Mouse (Mus musculus) urinary bladder, adult 18-20 months (tissue): ENCODE results near the gene Gm28043.
"Not testable (repeated sequence)": the region's sequence is repeated elsewhere in the genome, so short reads cannot be mapped to it uniquely, and the experiment has no call there.

Source experiments
- DNase-seq, 2 experiments: peaks; one replicate each; pipeline ENCODE4 v3.0.0; 2022; ENCODE audit warnings: low spot score in 2 of 2, mixed read lengths in 2 of 2

The Gm28043 gene

DNA sequence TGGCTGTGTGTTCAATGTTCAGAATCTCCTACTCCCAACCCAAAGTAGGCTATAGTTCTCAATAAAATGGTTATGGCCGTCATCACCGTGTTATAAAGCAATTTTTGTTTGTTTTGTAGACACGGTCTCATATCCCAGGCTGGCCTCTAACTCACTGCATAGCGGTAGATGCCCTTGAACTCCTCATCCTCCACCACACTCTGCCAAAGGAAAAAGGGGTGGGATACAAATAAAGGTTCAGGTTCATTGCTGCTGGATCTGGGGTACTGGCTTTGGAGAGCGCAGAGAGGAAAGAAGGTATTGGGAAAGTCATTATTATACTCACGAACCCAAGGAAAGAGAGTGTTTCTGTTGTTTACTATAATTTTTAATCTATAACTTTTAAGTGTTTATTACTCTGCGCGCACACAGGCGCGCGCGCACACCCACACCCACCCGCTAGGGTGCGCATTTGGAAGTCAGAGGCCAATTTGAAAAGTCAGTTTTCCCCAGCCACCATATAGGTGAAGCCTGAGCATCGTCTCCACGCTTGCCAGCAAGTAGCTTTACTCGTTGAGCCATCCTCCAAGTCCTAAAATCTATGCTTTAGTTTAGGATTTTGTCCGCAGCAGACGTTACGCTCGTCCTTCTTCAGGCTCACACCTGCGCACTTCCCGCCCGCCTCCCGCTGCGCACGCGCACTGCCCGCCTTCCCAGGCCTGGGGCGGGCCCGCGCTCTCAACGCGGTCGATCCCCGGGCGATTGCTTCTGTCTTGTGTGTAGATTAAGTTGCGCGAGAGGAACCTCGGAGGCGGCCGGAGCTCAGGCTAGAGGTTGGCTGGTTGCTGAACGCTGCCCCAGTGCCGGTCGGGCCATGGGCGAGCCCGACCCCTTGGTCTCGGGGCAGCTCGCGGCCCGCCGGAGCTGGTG, at the start of gene Gm28043, which contains the start of gene Rnf8:
TSS of gene Gm28043 (plus strand) at position 762 of the 909 bp plus-strand sequence.
TSS of gene Rnf8 (plus strand) at position 676 of the 909 bp plus-strand sequence.
- peak; percentile 90 for DNase-seq

DNA sequence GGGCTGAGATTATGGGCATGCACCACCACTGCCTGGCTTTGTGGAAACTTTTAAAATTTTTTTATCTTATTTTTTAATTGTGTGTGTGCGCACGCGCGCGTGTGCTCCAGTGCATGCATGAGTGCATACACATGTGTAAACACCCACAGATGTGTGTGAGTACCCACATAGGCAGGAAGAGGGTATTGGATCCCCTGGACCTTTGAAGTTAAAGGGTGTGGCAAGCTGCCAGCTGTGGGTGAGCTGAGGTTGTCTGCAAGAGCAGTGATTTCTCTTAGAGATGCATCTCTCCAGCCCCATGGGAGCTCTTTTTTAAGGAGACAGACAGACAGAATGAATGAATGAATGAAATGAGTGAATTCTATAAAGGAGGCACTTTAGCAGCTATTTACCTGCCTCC, 49.2 kb upstream of the Gm28043 start:
- DNase-seq, result no peak

DNA sequence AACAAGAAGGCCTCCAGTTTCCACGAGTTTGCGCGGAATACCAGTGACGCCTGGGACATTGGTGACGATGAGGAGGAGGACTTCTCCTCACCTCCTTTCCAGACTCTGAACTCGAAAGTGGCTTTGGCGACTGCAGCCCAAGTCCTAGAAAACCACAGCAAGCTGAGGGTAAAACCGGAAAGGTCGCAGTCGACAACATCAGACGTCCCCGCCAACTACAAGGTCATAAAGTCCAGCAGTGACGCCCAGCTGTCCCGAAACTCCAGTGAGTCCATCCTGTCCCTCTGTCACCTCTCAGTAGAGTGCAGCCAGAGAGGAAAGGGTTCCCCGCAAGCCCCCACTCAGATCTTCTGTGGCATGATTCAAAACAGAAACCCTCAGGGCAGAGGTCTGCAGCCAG, 46.2 kb upstream of the Gm28043 start:
- DNase-seq, result no peak

DNA sequence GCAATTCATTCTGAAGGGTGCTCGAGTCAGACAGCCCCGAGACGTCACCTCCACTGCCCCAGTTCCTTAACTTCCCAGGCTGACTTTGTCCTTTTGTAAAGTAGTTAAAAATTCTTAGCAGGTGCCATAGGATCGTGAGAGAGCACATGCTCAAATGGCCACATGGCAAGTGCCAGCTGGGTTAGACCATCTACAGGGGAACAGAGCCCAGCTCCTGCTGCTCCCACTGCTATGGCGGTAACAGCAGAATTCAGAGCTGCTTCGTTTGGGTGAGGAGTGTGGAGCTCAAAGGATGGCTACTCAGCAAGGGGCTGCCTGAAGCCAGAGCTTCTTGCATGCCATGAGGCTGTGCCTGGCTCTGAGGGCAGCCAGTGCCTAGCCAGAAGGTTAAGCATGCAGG, 44.8 kb upstream of the Gm28043 start:
- no peak for DNase-seq

DNA sequence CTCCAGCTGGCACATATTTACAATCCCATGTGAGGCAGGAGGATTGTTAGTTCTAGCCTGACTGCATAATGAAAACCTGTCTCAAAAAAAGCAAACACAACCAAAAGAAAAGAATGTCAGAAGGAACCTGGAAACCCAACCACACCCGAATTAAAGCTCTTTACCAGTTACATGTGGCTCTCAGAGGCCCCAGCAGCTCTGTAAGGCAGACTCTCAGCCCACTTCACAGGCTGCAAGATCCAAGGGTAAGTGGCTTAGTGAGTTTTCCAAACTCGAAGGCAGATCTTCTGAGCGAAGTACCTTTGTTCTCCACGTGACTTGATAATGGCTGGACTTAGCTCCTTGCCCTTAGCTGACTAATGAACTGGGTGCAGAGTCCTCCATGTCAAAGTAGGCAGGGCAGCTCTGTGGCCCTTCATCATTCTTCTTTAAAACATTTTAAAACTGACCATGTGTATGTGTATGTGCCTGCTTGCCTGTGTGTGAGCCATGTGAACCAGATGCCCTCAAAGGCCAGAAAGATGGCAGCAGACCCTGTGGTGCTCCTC, 35.0 kb upstream of the Gm28043 start:
- DNase-seq, result no peak

GRCm38 (mm10) chr17:29583569-29583968, 31.1 kb upstream of the Gm28043 start:
- DNase-seq, result no peak

- DNase-seq, result no peak
Observed at GRCm38 (mm10) chr17:29584306-29584705, 30.4 kb upstream of the Gm28043 start.

DNA sequence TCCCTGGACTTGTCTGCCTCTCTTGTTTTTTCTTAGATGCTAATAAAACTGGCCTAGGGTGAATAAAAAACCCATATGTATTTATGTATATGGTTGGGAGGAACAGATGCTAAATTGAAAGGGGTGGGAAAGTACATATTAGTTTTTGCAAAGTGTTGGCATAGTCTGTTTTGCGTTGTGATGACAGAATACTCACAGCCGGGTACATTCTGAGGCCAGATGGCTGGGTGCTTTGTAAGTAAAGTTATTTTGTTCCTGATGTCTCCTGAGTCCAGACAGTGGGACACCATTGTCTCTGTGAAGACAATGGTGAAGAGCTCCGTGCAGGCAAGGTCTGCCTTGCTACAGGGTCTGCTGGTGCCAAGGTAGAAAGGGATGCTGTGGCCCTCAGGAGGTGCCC, 29.9 kb upstream of the Gm28043 start:
- DNase-seq, result no peak

DNA sequence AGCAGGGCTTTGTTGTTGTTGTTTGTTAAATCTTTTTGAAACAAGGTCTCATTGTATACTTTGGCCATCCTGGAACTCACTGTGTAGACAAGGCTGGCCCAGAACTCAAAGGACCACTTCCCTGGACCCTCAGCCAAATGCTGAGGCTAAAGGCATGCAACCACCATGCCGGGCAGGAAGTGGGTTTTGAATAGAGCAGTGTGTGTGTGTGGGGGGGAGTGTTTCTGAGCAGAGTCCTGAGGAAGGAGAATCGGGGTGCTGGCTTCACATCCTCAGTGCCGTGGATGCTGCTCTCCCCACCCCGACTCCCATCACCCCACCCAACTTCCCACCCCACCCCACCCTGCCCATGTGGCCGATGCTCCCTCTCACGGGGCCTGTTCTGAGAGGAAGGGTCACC, 29.2 kb upstream of the Gm28043 start:
- no peak for DNase-seq

DNA sequence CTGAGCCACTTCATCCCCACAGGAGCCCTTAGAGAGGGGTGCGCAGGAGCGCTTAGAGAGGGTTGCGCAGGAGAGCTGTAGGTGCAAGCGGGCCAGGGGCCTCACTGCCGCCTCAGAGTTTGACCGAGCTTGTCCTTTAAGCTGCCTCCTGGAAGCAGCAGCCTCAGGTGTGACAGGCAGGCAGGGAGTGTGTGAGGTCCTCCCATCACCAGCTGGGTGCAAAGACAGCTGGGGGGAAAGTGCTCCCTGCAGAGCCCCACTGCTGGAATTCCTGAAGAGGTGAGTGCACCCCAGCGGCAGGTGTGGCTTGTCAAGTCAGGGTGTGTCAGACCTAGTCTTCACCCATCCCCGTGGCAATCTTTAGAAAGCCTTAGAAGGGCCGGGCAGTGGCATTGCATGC, 27.8 kb upstream of the Gm28043 start:
- DNase-seq, result no peak

DNA sequence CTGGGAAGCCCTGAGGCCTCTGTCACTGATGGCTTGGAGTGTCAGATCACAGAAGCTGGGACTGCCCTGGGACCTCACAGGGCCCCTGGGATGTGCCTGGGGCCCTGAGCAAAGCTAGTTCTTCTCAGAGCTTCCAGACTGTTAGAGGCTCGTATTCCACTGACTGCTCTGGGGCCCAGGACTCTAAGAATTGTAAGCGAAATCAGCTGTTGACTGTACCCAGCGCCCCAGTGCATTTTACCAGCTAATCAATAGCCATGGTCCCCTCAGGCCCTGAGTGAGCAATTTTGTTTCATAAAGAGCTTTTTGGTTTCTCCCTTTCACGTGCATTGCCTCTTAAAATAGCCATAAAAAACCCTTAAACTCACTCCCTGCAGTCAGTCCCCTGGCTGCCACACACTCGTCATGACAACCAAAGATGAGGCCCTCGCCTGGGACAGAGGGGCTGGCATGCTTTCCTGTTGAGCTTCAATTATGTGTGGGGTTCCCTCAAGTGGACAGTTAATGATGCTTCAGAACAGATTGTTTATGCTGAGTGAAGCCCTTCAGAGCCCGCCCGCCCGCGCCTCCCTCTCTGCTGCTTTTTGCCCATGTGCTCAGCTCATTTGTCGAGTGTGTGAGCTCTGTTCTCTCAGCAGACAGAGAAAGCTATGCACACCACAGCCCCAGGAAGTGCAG, 25.3 kb upstream of the Gm28043 start:
- DNase-seq, result no peak

DNA sequence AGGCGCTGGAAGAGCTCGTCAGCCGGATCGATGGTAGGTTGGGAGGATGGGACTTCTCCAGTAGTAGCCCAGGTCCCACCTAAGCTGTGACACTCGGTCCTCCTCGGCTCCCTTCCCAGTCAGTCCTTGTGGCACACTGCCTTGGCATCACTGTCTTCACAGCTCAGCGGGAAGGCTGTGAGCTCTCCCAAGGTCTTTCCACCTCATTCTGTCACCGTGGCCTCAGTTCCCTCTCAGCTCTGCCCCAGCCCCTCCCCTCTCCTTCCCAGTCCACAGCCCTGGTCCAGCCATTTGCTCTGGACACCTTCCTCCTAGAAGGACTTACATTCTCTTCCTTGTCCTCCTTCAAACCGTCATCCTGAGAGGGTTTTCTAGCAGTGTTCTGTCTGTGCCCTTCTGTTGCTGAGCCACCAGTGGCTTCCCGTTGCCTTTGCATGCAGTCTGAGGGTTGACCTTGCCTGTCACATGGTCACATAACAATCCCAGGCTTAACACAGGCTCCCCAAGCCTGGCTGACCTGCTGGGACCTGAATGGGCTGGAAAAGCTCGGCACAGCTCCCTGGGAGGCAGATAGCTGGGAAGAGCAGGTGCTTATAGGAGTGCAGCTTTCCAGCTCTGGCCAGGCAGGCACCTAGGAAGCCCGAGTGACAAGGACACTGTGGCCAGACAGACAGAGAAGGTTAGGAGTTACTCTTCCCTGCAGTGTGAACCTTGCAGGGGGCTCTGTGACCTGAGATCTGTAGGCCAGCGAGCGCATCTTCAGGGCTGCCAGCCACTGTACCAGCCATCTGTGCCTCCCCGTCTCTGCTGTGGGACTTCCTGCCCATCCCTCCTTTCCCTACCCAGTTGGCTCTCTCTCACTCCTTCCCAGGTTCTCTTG, 18.5 kb upstream of the Gm28043 start:
- no peak for DNase-seq

DNA sequence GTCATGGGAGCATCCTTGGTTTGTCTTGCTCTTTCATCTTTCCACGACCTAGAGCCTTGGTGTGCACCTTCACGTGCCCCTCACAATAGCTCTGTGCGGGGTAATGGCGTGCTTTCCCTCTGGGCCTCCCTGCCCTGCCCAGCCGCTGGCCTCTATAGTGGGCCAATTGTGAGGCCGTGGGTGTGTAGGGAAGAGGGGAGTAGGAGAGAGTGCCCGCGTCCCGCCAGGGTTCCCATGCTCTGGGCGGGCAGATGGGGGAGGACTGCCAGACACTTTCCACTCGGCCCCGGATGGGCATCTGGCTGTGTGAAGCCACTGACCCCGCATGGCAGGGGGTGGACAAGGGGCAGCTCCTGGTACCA, 17.9 kb upstream of the Gm28043 start:
- no peak for DNase-seq

DNA sequence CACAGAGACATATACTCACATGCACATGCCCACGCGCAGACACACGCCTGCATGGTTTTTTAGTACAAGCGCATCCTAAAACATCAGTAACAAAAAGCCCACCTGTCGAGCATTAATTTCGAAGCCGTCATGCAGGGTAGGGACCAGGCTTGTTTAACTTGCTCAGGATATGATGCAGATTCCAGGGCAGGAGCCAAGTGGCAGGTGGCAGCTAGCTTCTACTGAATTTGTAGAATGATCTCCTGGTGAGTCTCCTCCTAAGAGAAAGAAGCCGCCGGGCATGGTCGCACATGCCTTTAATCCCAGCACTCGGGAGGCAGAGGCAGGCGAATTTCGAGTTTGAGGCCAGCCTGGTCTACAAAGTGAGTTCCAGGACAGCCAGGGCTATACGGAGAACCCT, 15.6 kb upstream of the Gm28043 start:
- DNase-seq, result no peak

GRCm38 (mm10) chr17:29599537-29599936, 15.1 kb upstream of the Gm28043 start:
- no peak for DNase-seq

GRCm38 (mm10) chr17:29601391-29601790, 13.3 kb upstream of the Gm28043 start:
- DNase-seq, result no peak

DNA sequence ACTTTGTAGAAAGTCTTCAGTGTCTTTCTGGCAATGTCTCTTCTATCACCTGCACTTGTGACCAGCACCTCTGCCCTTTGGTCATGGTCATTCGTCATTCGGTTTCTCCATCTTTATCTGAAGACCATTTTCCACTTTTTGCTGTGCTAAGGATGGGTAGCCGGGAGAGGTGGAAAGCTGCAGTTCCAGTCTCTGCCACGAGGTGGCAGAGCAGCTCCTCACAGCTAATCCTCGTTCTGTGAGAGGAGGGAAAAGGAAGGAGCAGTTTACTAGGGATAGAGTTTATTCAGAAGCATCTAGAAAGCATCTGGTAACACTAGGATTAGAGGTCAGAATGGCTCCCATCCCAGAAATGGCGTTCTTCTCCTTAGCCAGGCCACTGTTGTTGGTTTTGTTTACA, 11.4 kb upstream of the Gm28043 start:
- DNase-seq, result peak; percentile 19 to 68

- DNase-seq, result not testable (repeated sequence)
Observed at GRCm38 (mm10) chr17:29613453-29613852, 1.2 kb upstream of the Gm28043 start.

GRCm38 (mm10) chr17:29615024-29615551, 412 bp downstream of the Gm28043 start:
- no peak for DNase-seq

GRCm38 (mm10) chr17:29615616-29616015, 940 bp downstream of the Gm28043 start:
- no peak for DNase-seq

GRCm38 (mm10) chr17:29619231-29619630, 4.6 kb downstream of the Gm28043 start:
- no peak for DNase-seq
